Mouse (Mus musculus) thymus, adult 2 months (tissue): Measurements from ENCODE around the gene Ube2j1.

Experiments
- CTCF ChIP-seq: fragments of 200-500 bp; IDR thresholded peaks from 2 replicates; pipeline ENCODE4 v1.5.1; 2012; ENCODE audit warnings: mild to moderate bottlenecking, control low read depth, low read length, moderate library complexity, borderline replicate concordance; ENCODE audit not compliant: control insufficient read depth, poor library complexity, insufficient read depth; ENCODE audit errors: extremely low read depth
- POLR2A ChIP-seq: fragments of 200-500 bp; IDR thresholded peaks from 2 replicates; pipeline ENCODE4 v1.6.1; 2012; ENCODE audit warnings: mild to moderate bottlenecking, low read length, control low read depth, moderate library complexity; ENCODE audit not compliant: control insufficient read depth, poor library complexity, insufficient read depth; ENCODE audit errors: extremely low read depth

DNA sequence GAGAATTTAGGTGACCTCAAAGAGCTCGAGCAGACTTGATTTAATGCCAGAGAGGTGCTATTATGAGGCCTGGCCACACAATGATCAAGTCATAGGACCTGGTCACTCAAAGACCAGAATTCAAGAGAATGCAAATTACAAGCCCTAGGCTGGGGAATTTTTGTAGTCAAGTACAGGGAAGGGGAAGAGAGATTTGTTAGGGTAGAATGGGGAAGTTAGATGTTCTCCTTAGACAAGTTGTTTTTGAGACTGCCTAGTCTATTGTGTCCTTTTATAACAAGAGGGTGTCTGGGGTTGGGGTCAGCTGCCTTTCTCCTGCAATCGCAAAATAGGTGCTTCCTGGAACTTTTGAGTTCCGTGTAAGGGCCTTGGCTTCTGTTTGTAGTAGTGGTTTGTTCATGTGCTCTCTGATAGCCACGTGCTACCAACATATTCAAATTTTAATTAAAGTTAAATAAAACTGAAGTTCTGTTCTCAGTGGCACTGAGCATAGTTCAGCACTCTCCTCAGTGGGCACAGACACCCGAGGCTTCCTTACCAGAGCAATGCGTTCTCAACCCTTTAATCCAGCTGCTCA lies 68.0 kb downstream of the Ube2j1 start:
- no peak for TF ChIP-seq CTCF
- no peak for TF ChIP-seq POLR2A
